Mouse (Mus musculus): ENCODE measurements around the gene Slc2a13.

Slc2a13 gene

DNA sequence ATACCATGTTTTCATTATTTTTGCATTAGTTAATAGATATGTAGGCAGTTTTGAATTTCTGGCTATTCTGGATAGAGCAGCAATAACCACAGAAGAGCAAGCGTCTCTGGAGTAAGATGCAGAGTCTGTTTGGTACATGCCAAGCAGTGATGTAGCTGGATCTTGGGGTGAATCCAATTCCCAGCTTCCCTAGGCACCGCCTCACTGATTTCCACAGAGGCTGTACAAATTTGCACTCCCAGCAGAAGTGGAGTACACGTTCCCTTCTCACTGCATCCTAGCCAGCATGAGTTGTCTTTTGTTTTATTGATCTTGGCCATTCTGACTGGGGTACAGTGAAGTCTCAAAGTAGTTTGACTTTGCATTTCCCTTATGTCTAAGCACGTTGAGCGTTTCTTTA is 291.5 kb downstream of the Slc2a13 start:
- no peak for TF ChIP-seq GATA4 (IDR thresholded peaks at IDR 0.05; ENCODE audit: insufficient replicate concordance, low read length)

GRCm38 (mm10) chr15:91279571-91279970 is 293.5 kb downstream of the Slc2a13 start:
- no peak for TF ChIP-seq GATA4 (IDR thresholded peaks at IDR 0.05; ENCODE audit: insufficient replicate concordance, low read length)

DNA sequence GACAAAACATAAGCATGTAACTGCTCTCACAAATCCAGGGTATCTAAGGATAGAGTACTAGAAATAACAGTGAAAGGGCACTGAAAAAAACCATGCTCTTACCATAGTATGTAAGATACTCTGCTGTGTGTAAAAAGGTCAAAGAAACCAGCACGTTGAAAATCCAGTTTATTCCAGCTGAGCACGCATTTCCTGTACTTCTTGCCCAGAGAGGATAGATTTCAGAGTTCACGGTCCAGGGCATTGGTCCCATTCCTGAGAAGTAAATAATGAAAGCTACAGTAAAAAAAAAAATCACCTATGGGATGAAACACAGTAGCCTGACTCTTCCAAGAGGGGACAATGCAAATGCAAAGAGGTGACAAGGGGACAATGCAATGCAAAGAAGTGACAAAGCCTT is 297.1 kb downstream of the Slc2a13 start:
- no peak for TF ChIP-seq GATA4 (IDR thresholded peaks at IDR 0.05; ENCODE audit: insufficient replicate concordance, low read length)

- TF ChIP-seq GATA4 (IDR thresholded peaks at IDR 0.05; ENCODE audit: insufficient replicate concordance, low read length), result no peak
Observed at GRCm38 (mm10) chr15:91268532-91268931, 304.5 kb downstream of the Slc2a13 start.

GRCm38 (mm10) chr15:91263926-91264325 is 309.1 kb downstream of the Slc2a13 start:
- TF ChIP-seq GATA4 (IDR thresholded peaks at IDR 0.05; ENCODE audit: insufficient replicate concordance, low read length), result no peak

- TF ChIP-seq GATA4 (IDR thresholded peaks at IDR 0.05; ENCODE audit: insufficient replicate concordance, low read length), result no peak
Observed at GRCm38 (mm10) chr15:91260578-91260977, 312.5 kb downstream of the Slc2a13 start.

GRCm38 (mm10) chr15:91257140-91257539 is 315.9 kb downstream of the Slc2a13 start:
- no peak for TF ChIP-seq GATA4 (IDR thresholded peaks at IDR 0.05; ENCODE audit: insufficient replicate concordance, low read length)

DNA sequence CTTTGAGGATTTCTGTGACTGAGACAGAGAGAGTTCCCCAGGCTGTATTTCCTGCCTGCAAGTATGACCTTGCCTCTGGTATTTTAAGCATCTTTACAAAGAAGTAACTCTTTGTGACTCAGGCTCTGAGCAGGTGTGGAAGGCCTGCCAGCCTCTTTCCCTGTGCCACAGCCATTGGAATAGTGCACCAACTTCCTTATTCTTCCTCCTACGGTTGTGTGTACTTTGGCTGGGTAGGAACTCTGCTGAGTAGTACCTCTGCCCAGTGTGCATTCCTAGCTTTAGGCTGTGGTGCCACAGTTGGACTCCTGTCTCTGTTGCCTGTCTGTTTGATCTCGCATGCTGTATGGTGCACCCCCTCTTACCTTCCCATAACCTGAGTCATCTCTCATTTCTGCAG is 317.8 kb downstream of the Slc2a13 start:
- TF ChIP-seq GATA4 (IDR thresholded peaks at IDR 0.05; ENCODE audit: insufficient replicate concordance, low read length), result no peak

DNA sequence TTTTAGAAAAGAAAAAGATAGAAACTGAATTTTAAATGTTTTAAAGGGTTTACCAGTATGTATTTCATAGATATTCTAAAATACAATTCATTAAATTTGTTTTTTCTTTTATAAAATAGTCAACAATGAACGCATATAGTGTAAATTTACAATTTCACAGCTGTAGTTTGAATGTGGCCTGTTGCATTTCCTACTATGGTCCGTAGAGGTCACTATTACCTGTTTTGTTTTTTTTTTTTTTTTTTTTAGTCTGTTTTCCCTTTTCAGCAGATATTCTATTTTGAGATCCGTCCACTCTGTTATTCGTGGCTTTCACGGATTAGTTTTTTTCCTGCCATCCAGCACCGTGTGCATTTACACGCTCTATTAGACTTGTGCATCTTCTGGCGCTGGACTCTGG is 320.1 kb downstream of the Slc2a13 start:
- no peak for TF ChIP-seq GATA4 (IDR thresholded peaks at IDR 0.05; ENCODE audit: insufficient replicate concordance, low read length)

DNA sequence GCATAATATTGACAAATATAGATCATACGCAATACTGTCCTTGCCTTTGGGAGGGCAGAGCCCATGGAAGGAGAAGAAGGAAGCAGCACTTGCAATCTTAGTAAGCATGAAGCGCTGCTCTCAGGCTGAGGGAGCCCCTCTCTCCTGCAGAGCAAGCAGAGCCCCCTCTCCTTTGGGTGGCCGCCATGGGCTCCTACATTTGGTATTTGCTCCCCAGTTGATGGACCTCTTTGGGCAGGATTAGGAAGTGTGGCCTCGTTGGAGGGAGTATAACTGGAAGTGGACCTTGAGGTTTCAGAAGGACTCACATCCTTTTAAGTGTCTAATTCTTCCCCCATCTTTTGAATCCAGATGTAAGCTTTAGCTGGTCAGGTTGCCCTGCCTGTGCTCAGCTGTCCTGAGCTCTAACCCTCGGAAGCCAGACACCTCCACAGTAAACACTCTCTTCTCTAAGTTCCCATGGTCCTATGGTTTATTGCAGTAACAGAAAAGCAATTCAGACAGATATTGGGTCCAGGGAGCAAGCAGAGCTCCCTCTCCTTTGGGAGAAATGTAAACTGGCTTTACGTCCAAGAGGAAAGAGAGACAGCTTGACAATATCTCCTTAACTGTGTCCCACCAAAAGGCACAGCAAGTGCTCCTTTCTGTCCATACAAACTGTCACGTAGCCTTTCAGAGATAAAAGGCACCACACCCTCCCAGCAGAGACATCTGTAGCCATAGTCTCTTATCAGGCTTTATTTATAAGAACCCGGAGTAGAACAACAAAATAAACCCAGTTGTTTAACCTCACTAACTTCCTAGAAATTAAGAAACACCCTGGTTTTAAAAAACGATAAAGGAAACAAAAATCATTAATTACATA is 321.3 kb downstream of the Slc2a13 start:
- no peak for TF ChIP-seq GATA4 (IDR thresholded peaks at IDR 0.05; ENCODE audit: insufficient replicate concordance, low read length)

- TF ChIP-seq GATA4 (IDR thresholded peaks at IDR 0.05; ENCODE audit: insufficient replicate concordance, low read length), result no peak
Observed at GRCm38 (mm10) chr15:91250815-91251214, 322.2 kb downstream of the Slc2a13 start.

- TF ChIP-seq GATA4 (IDR thresholded peaks at IDR 0.05; ENCODE audit: insufficient replicate concordance, low read length), result no peak
Observed at GRCm38 (mm10) chr15:91240683-91241335, 332.3 kb downstream of the Slc2a13 start.

DNA sequence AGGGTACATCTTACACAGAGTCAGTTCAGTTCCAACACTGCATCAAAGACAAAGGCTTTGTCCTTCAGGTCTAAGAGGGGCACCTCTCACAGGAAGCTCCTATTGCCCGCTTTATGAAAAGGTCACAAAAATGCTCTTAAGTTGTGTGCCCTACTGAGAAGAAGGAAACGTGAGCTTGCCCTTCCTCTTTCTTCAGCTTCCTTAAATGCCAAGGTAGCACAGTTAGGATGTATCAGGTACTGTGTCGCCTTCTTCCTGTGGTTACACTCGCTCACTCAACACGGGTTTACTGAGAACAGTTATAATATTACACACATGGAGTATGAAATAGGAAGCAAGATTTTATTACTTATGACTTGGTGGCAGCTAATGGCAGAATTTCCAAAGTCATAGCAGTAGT is 335.8 kb downstream of the Slc2a13 start:
- no peak for TF ChIP-seq GATA4 (IDR thresholded peaks at IDR 0.05; ENCODE audit: insufficient replicate concordance, low read length)
